Mouse (Mus musculus): ENCODE results near the gene Galnt16. TPM values are rescaled to one million over a fixed set of nuclear protein-coding genes. Genes with fewer than 3 reads are reported as not detected.
A peak's percentile ranks its signal among the peaks of the same experiment; 100 is the strongest.

Galnt16 gene
- polyA plus RNA-seq, 1 experiment from 2014 or later, result 6.3 TPM

GRCm38 (mm10) chr12:80518393-80518756 is 298 bp downstream of the Galnt16 start:
- peak overlapping the region; percentile 82 for H3K4me2 ChIP-seq (replicated peaks; ENCODE audit: low read depth)
- H3K27ac ChIP-seq (replicated peaks), result no peak overlapping the region
- no peak for ATAC-seq (ENCODE audit: low FRiP score, low TSS enrichment)
- WGBS, result under 1% methylated on average over 25 of the region's 25 CpGs
- no peak for DNase-seq (ENCODE audit: low spot score)
- H3K4me3 ChIP-seq (ENCODE audit: low read depth, low read length), result peak overlapping the region; percentile 59
- peaks cover 6% of the 10 kb centered on the region; the same call in 1 of the 2 replicates for H3K27me3 ChIP-seq (ENCODE audit: control insufficient read depth, insufficient read depth, low read length)
- TF ChIP-seq EP300 (optimal IDR thresholded peaks at IDR 0.05) (no peak), CTCF (IDR thresholded peaks at IDR 0.05; ENCODE audit: low read depth) (peak; percentile 21)
- no peaks in the 10 kb centered on the region for H3K4me1 ChIP-seq (replicated peaks; ENCODE audit: control insufficient read depth, insufficient read depth)
- H3K36me3 ChIP-seq (ENCODE audit: control insufficient read depth, insufficient read depth, low read length), result no peaks in the 10 kb centered on the region
- no peaks in the 10 kb centered on the region for H3K9me3 ChIP-seq (ENCODE audit: control insufficient read depth, low read length)
- H3K9ac ChIP-seq (ENCODE audit: low read length), result peak overlapping the region; percentile 23

GRCm38 (mm10) chr12:80518757-80519620 is 912 bp downstream of the Galnt16 start:
- Histone ChIP-seq H3K4me1 (replicated peaks; ENCODE audit: control insufficient read depth, insufficient read depth) (no peaks in the 10 kb centered on the region), H3K4me3 (ENCODE audit: low read depth, low read length) (peak overlapping the region; percentile 59), H3K4me2 (replicated peaks; ENCODE audit: low read depth) (peak overlapping the region; percentile 82), H3K9me3 (ENCODE audit: control insufficient read depth, low read length) (no peaks in the 10 kb centered on the region), H3K27me3 (ENCODE audit: control insufficient read depth, insufficient read depth, low read length) (peaks cover 6% of the 10 kb centered on the region; the same call in 1 of the 2 replicates), H3K36me3 (ENCODE audit: control insufficient read depth, insufficient read depth, low read length) (no peaks in the 10 kb centered on the region), H3K9ac (ENCODE audit: low read length) (peak overlapping the region; percentile 58), H3K27ac (replicated peaks) (no peak overlapping the region)
- ATAC-seq (ENCODE audit: low FRiP score, low TSS enrichment) (no peak; the same call in 1 of the 2 replicates), DNase-seq (ENCODE audit: low spot score) (peak; percentile 33)
- no peak for TF ChIP-seq EP300 (optimal IDR thresholded peaks at IDR 0.05)
- no peak for TF ChIP-seq CTCF (IDR thresholded peaks at IDR 0.05; ENCODE audit: low read depth)
- under 1% methylated on average over 83 of the region's 90 CpGs for WGBS

- peak; percentile 56 for ATAC-seq (ENCODE audit: low FRiP score, low TSS enrichment)
- Histone ChIP-seq H3K4me2 (replicated peaks; ENCODE audit: low read depth) (peak overlapping the region; percentile 82), H3K9ac (ENCODE audit: low read length) (peak overlapping the region; percentile 58), H3K4me3 (ENCODE audit: low read depth, low read length) (peak overlapping the region; percentile 59), H3K27me3 (ENCODE audit: control insufficient read depth, insufficient read depth, low read length) (peaks cover 6% of the 10 kb centered on the region; the same call in 1 of the 2 replicates), H3K27ac (replicated peaks) (no peak overlapping the region), H3K36me3 (ENCODE audit: control insufficient read depth, insufficient read depth, low read length) (no peaks in the 10 kb centered on the region), H3K9me3 (ENCODE audit: control insufficient read depth, low read length) (no peaks in the 10 kb centered on the region), H3K4me1 (replicated peaks; ENCODE audit: control insufficient read depth, insufficient read depth) (no peaks in the 10 kb centered on the region)
- WGBS, result 2% methylated on average over 36 of the region's 43 CpGs
- no peak for TF ChIP-seq EP300 (optimal IDR thresholded peaks at IDR 0.05)
- peak; percentile 64 for TF ChIP-seq CTCF (IDR thresholded peaks at IDR 0.05; ENCODE audit: low read depth)
- peak; percentile 52 for DNase-seq (ENCODE audit: low spot score)
Observed at GRCm38 (mm10) chr12:80519621-80520332, 1.7 kb downstream of the Galnt16 start.

GRCm38 (mm10) chr12:80522006-80522405 is 3.9 kb downstream of the Galnt16 start:
- ATAC-seq (ENCODE audit: low FRiP score, low TSS enrichment) (peak; percentile 17; the same call in 1 of the 2 replicates), DNase-seq (ENCODE audit: low spot score) (no peak)
- peaks cover 6% of the 10 kb centered on the region; the same call in 1 of the 2 replicates for H3K27me3 ChIP-seq (ENCODE audit: control insufficient read depth, insufficient read depth, low read length)
- H3K27ac ChIP-seq (replicated peaks), result peak overlapping the region; percentile 53; the same call in 1 of the 2 replicates
- H3K4me3 ChIP-seq (ENCODE audit: low read depth, low read length), result no peak overlapping the region
- no peaks in the 10 kb centered on the region for H3K4me1 ChIP-seq (replicated peaks; ENCODE audit: control insufficient read depth, insufficient read depth)
- no peak overlapping the region for H3K4me2 ChIP-seq (replicated peaks; ENCODE audit: low read depth)
- H3K9me3 ChIP-seq (ENCODE audit: control insufficient read depth, low read length), result no peaks in the 10 kb centered on the region
- TF ChIP-seq EP300 (optimal IDR thresholded peaks at IDR 0.05), result no peak
- no peak for TF ChIP-seq CTCF (IDR thresholded peaks at IDR 0.05; ENCODE audit: low read depth)
- no peak overlapping the region for H3K9ac ChIP-seq (ENCODE audit: low read length)
- H3K36me3 ChIP-seq (ENCODE audit: control insufficient read depth, insufficient read depth, low read length), result no peaks in the 10 kb centered on the region
- 53% methylated on average over 3 of the region's 3 CpGs for WGBS

- H3K4me3 ChIP-seq (ENCODE audit: low read depth, low read length), result no peak overlapping the region
- DNase-seq (ENCODE audit: low spot score), result no peak
- H3K4me1 ChIP-seq (replicated peaks; ENCODE audit: control insufficient read depth, insufficient read depth), result no peaks in the 10 kb centered on the region
- H3K27me3 ChIP-seq (ENCODE audit: control insufficient read depth, insufficient read depth, low read length), result no peaks in the 10 kb centered on the region
- no peak overlapping the region for H3K9ac ChIP-seq (ENCODE audit: low read length)
- WGBS, result 38% methylated on average over 12 of the region's 12 CpGs
- H3K4me2 ChIP-seq (replicated peaks; ENCODE audit: low read depth), result no peak overlapping the region
- ATAC-seq (ENCODE audit: low FRiP score, low TSS enrichment), result no peak
- no peak for TF ChIP-seq EP300 (optimal IDR thresholded peaks at IDR 0.05)
- TF ChIP-seq CTCF (IDR thresholded peaks at IDR 0.05; ENCODE audit: low read depth), result peak; percentile 22
- H3K9me3 ChIP-seq (ENCODE audit: control insufficient read depth, low read length), result no peaks in the 10 kb centered on the region
- H3K27ac ChIP-seq (replicated peaks), result no peak overlapping the region
- H3K36me3 ChIP-seq (ENCODE audit: control insufficient read depth, insufficient read depth, low read length), result no peaks in the 10 kb centered on the region
Observed at GRCm38 (mm10) chr12:80524276-80524921, 6.3 kb downstream of the Galnt16 start.

All from stomach, postnatal 0 days (tissue).